Mouse (Mus musculus): ENCODE measurements at regions not wholly inside any gene's neighbourhood (a gene's known extent, or its start where the extent isn't known, plus 50 kb on each side); places are given as distances from the start of the nearest gene placed in this dataset.
"Not testable (repeated sequence)": the region's sequence is repeated elsewhere in the genome, so short reads cannot be mapped to it uniquely, and the experiment has no call there.

DNA sequence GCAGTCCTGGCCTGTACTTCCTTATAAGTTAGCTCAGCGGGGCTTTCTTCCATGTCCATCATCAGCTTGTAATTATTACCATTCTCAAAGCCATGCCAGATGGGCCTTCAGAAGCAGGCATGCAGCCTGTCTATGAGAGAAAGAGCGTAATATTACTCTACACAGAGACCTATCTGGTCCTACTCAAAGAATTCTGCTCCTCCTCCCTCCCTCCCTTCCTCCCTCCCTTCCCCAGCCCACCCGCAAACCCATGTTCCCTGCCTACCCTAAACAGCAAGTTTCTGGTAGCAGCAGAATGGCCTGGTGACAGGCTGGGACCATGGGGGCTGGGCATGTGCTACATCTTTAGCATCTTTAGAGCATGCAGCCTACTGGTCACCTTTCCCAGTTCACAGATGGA is 184.9 kb upstream of the Cdkn3 start:
- Histone ChIP-seq H3K36me3 (no peaks in the 10 kb centered on the region), H3K4me2 (no peak overlapping the region), H3K4me3 (no peak overlapping the region), H3K27ac (no peak overlapping the region), H3K27me3 (no peaks in the 10 kb centered on the region), H3K9ac (no peak overlapping the region), H3K4me1 (replicated peaks) (no peaks in the 10 kb centered on the region), H3K9me3 (no peaks in the 10 kb centered on the region)
- ATAC-seq (ENCODE audit: low FRiP score): no peak
- WGBS: 76% methylated on average over 3 of the region's 3 CpGs

DNA sequence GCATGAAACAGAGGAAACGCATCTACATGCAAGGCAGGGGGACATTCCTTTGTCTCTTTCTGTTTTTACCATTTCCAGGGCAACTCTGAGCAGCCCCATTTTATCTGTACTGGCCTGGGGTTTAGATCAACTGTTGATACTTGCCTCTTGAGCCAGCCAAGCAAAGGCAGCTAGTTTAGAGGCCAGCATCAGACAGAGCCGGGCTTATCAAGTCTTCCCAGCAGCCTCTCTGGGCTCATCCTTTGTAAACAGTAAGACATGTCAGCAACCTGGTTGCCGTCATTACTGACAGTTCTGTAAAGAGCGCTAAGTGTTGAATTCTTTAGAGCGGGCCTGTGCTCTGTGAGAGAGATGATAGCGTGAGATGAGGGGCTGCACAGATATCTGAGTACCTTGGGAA is 182.9 kb upstream of the Bmp4 start:
- Histone ChIP-seq H3K4me1 (replicated peaks) (no peaks in the 10 kb centered on the region), H3K36me3 (no peaks in the 10 kb centered on the region), H3K27ac (no peak overlapping the region), H3K4me3 (no peak overlapping the region), H3K4me2 (no peak overlapping the region), H3K9me3 (no peaks in the 10 kb centered on the region), H3K27me3 (no peaks in the 10 kb centered on the region), H3K9ac (no peak overlapping the region)
- ATAC-seq (ENCODE audit: low FRiP score): no peak
- 68% methylated on average over 6 of the region's 6 CpGs for WGBS

DNA sequence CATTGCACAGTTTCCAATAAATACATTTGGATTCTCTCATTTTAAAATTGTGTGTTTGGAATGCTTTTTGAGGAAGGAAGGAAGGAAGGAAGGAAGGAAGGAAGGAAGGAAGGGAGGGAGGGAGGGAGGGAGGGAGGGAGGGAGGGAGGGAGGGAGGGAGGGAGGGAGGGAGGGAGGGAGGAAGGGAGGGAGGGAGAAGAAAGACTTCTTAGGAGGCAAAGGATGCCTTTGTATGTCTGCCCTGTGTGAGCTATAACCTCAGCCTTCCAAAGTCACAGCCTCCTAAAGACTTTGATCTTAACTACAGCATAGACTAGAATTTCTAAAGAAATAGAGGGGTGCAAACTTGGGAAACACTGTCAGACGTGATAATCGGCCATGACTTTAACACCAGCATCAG is 182.5 kb upstream of the Bmp4 start:
- H3K4me1 ChIP-seq (replicated peaks); H3K4me2 ChIP-seq; H3K9me3 ChIP-seq; H3K36me3 ChIP-seq; H3K4me3 ChIP-seq; H3K9ac ChIP-seq; H3K27ac ChIP-seq; ATAC-seq (ENCODE audit: low FRiP score); H3K27me3 ChIP-seq: not testable (repeated sequence)
- WGBS: 83% methylated on average over 2 of the region's 2 CpGs

DNA sequence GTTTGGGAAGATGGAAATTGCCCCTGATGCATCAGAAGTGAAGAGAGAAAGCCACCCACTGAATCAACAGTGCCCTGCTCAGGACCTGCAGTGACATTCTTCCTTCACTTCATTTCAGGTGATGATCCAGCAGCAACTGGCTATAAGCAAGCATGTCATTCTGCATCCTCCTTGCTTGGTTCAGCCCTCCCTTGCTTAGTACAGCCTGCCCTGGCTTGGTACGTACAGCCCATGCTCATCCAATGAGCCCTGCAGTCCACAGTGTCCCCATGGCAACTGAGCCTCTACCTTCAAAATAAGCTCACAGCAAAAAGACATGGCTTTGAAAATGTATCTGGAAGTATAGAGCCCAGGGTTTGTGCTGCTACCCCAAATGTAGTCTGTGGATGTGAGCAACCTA is 181.4 kb upstream of the Bmp4 start:
- no peaks in the 10 kb centered on the region for H3K27me3 ChIP-seq
- H3K27ac ChIP-seq: no peak overlapping the region
- no peaks in the 10 kb centered on the region for H3K4me1 ChIP-seq (replicated peaks)
- no peak overlapping the region for H3K4me2 ChIP-seq
- H3K36me3 ChIP-seq: no peaks in the 10 kb centered on the region
- H3K4me3 ChIP-seq: no peak overlapping the region
- ATAC-seq (ENCODE audit: low FRiP score): no peak
- no peak overlapping the region for H3K9ac ChIP-seq
- H3K9me3 ChIP-seq: no peaks in the 10 kb centered on the region
- WGBS: 52% methylated on average over 1 of the region's 1 CpGs

DNA sequence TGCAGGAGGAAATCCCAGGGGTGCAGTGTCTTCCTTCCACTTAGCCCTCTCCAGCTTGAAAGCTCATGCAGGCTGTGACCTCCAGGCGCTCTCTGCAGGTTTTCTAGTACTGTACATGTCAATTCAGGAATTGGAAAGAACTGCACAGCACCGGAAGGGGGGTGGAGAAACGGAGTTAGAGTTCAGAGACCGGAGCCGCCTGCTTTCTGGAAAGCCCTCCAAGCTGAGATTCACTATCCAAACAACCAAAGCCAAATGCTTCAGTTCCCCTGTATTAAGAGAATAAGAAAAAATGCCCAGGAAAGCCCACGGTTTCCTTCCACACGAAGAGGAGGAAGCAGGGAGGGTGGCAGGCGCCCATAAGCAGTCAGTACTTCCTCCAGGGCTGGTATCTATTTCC is 178.8 kb upstream of the Bmp4 start:
- no peaks in the 10 kb centered on the region for H3K27me3 ChIP-seq
- H3K36me3 ChIP-seq: no peaks in the 10 kb centered on the region
- ATAC-seq (ENCODE audit: low FRiP score): no peak
- H3K4me3 ChIP-seq: no peak overlapping the region
- no peaks in the 10 kb centered on the region for H3K9me3 ChIP-seq
- no peak overlapping the region for H3K9ac ChIP-seq
- H3K4me2 ChIP-seq: no peak overlapping the region
- no peak overlapping the region for H3K27ac ChIP-seq
- WGBS: 72% methylated on average over 8 of the region's 8 CpGs
- no peaks in the 10 kb centered on the region for H3K4me1 ChIP-seq (replicated peaks)

DNA sequence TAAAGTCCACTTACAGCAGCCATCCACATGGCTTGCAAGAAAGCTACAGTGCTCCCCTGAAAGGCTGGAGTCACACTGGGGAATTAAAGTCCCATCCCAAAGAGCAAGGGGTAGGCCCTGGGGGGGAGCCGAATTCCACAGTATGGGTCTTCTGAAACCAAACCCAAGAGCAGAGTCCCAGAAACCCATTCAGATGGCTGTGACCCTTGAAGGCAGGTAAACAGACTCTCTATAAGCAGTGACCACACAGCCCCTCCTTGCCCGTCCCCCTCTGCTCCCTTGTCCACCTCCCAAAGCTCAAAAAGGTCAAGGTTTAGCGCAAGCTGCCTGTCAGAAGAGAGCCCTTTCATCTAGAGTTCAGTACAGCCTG is 176.9 kb upstream of the Bmp4 start:
- Histone ChIP-seq H3K4me2 (no peak overlapping the region), H3K9ac (no peak overlapping the region), H3K27ac (no peak overlapping the region), H3K27me3 (no peaks in the 10 kb centered on the region), H3K4me1 (replicated peaks) (no peaks in the 10 kb centered on the region), H3K4me3 (no peak overlapping the region), H3K36me3 (no peaks in the 10 kb centered on the region), H3K9me3 (no peaks in the 10 kb centered on the region)
- WGBS: 58% methylated on average over 3 of the region's 3 CpGs
- ATAC-seq (ENCODE audit: low FRiP score): no peak

DNA sequence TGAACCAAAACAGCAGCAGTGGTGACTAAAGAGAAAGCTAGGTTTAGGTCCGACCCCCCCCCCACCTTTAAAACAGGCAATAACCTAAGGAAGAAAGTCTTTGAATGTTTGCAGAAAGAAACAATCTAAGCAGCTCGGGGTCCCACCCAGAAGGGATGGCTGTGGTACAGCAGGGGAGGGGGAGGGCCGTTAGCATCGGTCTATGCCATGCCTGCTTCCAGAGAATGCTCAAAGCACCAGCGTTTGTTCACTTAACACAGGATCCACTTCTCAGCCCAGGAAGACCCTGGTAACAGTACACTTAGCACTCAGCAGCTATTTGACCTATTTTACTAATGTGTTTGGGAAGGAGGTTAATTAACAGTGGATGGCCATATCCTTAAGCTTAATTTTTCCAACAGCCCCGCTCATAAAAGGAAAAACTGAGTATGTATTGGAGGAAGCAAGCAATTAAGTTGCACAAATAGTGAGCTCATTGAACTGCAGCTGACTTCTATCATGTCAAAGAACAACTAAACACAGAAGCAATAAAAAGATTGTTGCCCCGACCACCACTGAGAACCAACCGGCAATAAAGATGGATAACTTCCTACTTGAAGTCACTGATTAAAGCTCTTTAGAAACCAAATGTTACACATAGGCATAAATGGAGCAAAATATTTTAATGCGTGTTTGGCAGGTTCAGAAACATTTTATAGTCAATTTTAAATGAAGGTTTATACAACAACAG is 176.4 kb upstream of the Bmp4 start:
- no peak for ATAC-seq (ENCODE audit: low FRiP score)
- H3K27me3 ChIP-seq: no peaks in the 10 kb centered on the region
- 70% methylated on average over 9 of the region's 9 CpGs for WGBS
- no peaks in the 10 kb centered on the region for H3K4me1 ChIP-seq (replicated peaks)
- H3K4me3 ChIP-seq: no peak overlapping the region
- H3K9ac ChIP-seq: no peak overlapping the region
- no peaks in the 10 kb centered on the region for H3K9me3 ChIP-seq
- H3K4me2 ChIP-seq: no peak overlapping the region
- no peaks in the 10 kb centered on the region for H3K36me3 ChIP-seq
- no peak overlapping the region for H3K27ac ChIP-seq

DNA sequence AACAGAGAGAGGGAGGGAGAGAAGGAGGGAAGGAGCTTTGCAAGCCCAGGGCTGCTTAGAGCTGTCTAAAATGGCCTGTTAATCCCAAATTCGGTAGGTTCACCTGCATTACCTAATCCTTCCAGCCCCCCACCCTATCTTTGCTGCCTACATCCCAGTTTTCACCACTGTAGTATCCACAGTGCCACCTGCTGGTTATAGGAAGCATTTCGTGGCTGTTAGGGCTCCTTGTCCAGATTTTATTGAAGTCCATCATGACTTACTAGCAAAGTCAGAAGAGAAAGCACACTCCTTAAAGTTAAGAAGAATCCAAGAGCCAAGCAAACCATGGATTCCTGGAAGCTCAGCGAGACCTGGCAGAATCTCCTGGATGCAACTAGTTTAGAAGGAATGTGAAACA is 174.5 kb upstream of the Bmp4 start:
- no peak overlapping the region for H3K4me2 ChIP-seq
- H3K4me3 ChIP-seq: no peak overlapping the region
- H3K4me1 ChIP-seq (replicated peaks): no peaks in the 10 kb centered on the region
- H3K9ac ChIP-seq: no peak overlapping the region
- H3K27ac ChIP-seq: no peak overlapping the region
- H3K27me3 ChIP-seq: no peaks in the 10 kb centered on the region
- ATAC-seq (ENCODE audit: low FRiP score): no peak
- no peaks in the 10 kb centered on the region for H3K36me3 ChIP-seq
- no peaks in the 10 kb centered on the region for H3K9me3 ChIP-seq
- WGBS: 20% methylated on average over 3 of the region's 3 CpGs

DNA sequence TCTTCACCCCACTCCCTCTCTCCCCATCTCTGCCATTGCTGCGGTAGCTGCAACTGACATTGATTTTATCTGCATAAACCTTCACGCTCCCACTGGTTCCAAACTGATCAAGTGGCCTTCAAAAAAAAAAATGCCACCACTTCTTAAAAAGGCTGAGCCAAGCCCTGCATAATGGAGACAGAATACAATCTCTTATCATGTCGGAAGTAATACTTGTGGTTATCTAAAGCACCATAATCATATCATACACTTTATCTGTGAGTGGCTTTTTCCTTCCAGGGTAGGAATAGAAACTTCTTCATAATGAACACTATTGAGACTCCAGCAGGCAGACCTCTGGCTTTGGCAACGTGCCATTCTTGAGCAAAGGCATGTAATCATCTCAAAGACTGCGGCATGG is 171.5 kb upstream of the Bmp4 start:
- Histone ChIP-seq H3K4me3 (no peak overlapping the region), H3K4me1 (replicated peaks) (no peaks in the 10 kb centered on the region), H3K27me3 (no peaks in the 10 kb centered on the region), H3K4me2 (no peak overlapping the region), H3K9ac (no peak overlapping the region), H3K36me3 (no peaks in the 10 kb centered on the region), H3K9me3 (no peaks in the 10 kb centered on the region), H3K27ac (no peak overlapping the region)
- no peak for ATAC-seq (ENCODE audit: low FRiP score)
- 89% methylated on average over 5 of the region's 5 CpGs for WGBS

DNA sequence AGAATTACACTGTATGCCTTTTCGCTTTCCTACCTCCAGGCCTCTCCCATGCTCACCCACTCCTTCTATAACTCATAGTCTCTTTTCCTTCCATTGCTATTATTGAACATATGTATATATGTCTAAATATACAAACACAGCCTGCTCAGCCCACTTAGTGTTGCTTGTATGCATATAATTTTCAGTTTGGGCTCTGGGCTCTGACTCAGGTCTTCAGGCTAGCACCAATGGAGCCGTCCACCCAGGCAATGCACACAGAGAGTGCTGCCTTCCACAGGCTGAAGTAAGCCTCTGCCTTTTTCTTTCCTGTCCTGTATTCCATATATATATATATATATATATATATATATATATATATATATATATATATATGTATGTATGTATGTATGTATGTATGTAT is 162.8 kb upstream of the Bmp4 start:
- WGBS: 91% methylated on average over 2 of the region's 2 CpGs
- H3K9me3 ChIP-seq: no peaks in the 10 kb centered on the region
- no peak overlapping the region for H3K4me3 ChIP-seq
- no peaks in the 10 kb centered on the region for H3K4me1 ChIP-seq (replicated peaks)
- no peak overlapping the region for H3K4me2 ChIP-seq
- no peaks in the 10 kb centered on the region for H3K27me3 ChIP-seq
- ATAC-seq (ENCODE audit: low FRiP score): no peak
- H3K9ac ChIP-seq: no peak overlapping the region
- H3K27ac ChIP-seq: no peak overlapping the region
- H3K36me3 ChIP-seq: no peaks in the 10 kb centered on the region

DNA sequence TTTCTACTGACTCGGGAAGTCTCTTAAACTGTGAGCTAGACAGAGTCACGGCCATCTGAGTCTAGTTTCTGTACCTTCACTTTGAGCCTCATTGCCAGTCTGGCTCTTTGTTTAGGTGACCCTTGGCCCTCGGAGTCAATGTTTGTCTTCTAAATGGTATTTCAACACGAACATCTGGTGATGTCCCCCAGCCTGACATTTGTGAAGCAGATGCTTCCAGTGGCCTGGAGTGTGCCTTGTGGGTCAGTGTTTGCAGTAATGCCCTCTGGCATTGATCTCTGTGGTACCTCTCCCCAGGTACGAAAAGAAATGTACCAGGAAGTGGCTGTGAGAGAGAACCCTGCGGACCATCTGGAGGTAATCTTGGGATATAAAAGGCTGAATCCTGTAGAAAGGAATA is 155.7 kb upstream of the Bmp4 start:
- H3K27ac ChIP-seq: no peak overlapping the region
- H3K4me2 ChIP-seq: no peak overlapping the region
- H3K27me3 ChIP-seq: no peaks in the 10 kb centered on the region
- WGBS: 75% methylated on average over 6 of the region's 6 CpGs
- no peak for ATAC-seq (ENCODE audit: low FRiP score)
- no peak overlapping the region for H3K4me3 ChIP-seq
- H3K9ac ChIP-seq: no peak overlapping the region
- no peaks in the 10 kb centered on the region for H3K4me1 ChIP-seq (replicated peaks)
- H3K36me3 ChIP-seq: no peaks in the 10 kb centered on the region
- peaks cover 5% of the 10 kb centered on the region; the same call in 1 of the 2 replicates for H3K9me3 ChIP-seq

DNA sequence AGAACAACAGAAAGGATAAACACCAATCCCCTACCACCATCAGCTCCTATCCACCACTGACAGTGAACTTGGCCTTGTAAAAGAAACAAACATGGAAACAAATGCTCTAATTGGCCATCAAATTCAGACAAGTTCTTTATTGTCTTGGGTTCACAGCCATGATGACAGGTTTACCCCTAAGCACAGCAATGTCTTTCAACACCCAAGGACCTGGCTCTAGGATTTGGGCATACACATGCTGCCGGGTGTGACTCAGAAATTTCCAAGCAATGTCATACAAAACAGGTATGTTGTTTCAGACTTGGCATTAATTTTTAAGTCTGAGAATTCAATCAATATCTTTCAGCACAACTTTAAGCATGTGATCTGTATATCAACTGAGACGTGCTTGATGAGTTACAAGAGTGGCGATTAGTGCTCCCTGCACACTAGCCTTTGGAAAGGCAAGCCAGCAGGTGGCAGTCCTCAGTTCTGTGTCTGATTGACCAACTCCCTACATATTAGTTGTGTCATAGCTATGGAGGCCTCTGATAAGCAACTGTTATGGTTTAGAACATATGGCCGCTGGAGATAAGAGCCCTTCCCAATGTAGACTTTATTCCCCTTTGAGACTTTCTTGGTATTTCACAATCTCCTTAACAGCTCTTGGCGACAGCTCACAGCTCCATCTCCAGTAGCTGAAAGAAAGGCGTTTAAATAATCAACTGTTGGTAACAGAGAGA is 149.2 kb upstream of the Bmp4 start:
- Histone ChIP-seq H3K4me3 (no peak overlapping the region), H3K9ac (no peak overlapping the region), H3K9me3 (peaks cover 3% of the 10 kb centered on the region; the same call in 1 of the 2 replicates), H3K36me3 (no peaks in the 10 kb centered on the region), H3K27me3 (no peaks in the 10 kb centered on the region), H3K27ac (no peak overlapping the region), H3K4me1 (replicated peaks) (no peaks in the 10 kb centered on the region), H3K4me2 (no peak overlapping the region)
- no peak for ATAC-seq (ENCODE audit: low FRiP score)
- 90% methylated on average over 6 of the region's 6 CpGs for WGBS

Measured in hindbrain, embryonic 13.5 days (tissue).